Mouse (Mus musculus): Measurements from ENCODE around the gene Rhoa. TPM values are rescaled to one million over a fixed set of nuclear protein-coding genes. Genes with fewer than 3 reads are reported as not detected.

Rhoa gene
- total RNA-seq, 4 experiments from 2014 or later, result 164 to 176 (median 168) TPM

Other genes starting within 250 kb of the Rhoa start
- not detected for gene Mst1, start 225.7 kb upstream of the Rhoa start, total RNA-seq (2022)
- 100 to 1,000 TPM; 109 to 112 (median 111) TPM for gene Rnf123, start 222.8 kb upstream of the Rhoa start, total RNA-seq (2022)
- 10 to 100 TPM; 34.9 to 41.9 (median 39.3) TPM for gene Apeh, start 211.5 kb upstream of the Rhoa start, total RNA-seq (2022)
- gene Bsn, start 115.7 kb upstream of the Rhoa start, total RNA-seq (2022), result 100 to 1,000 TPM; 208 to 264 (median 232) TPM
- 10 to 100 TPM; 73.1 to 79.5 (median 76.8) TPM for gene Dag1, start 42.2 kb upstream of the Rhoa start, total RNA-seq (2022)
- gene Nicn1, start 15.7 kb upstream of the Rhoa start, total RNA-seq (2022), result 100 to 1,000 TPM; 133 to 145 (median 139) TPM
- 10 to 100 TPM; 26.3 to 32.2 (median 28.2) TPM for gene Amt, start 9.3 kb upstream of the Rhoa start, total RNA-seq (2022)
- gene Tcta, start within 50 bp of the Rhoa start, total RNA-seq (2022), result 10 to 100 TPM; 37.0 to 40.4 (median 39.4) TPM
- 100 to 1,000 TPM in 3 of 4 experiments, 10 to 100 TPM in 1; 97.3 to 121 (median 112) TPM for gene Gpx1, start 32.8 kb downstream of the Rhoa start, total RNA-seq (2022)
- gene Usp4, start 41.7 kb downstream of the Rhoa start, total RNA-seq (2022), result 100 to 1,000 TPM; 103 to 109 (median 105) TPM
- gene 1700102P08Rik, start 86.7 kb downstream of the Rhoa start, total RNA-seq (2022), result 1 to 10 TPM in 3 of 4 experiments, under 1 TPM in 1; 0.81 to 2.0 (median 1.8) TPM
- under 1 TPM; 0.15 to 0.37 (median 0.22) TPM for gene Ccdc36, start 122.4 kb downstream of the Rhoa start, total RNA-seq (2022)
- gene BC048562, start 130.4 kb downstream of the Rhoa start, total RNA-seq (2022), result not detected
- gene Ccdc71, start 154.4 kb downstream of the Rhoa start, total RNA-seq (2022), result 10 to 100 TPM; 35.8 to 46.5 (median 38.4) TPM
- gene Klhdc8b, start 155.5 kb downstream of the Rhoa start, total RNA-seq (2022), result 10 to 100 TPM; 28.8 to 38.0 (median 34.0) TPM
- gene Lamb2, start 173.6 kb downstream of the Rhoa start, total RNA-seq (2022), result 10 to 100 TPM; 28.0 to 35.7 (median 30.8) TPM
- gene Usp19, start 184.5 kb downstream of the Rhoa start, total RNA-seq (2022), result 100 to 1,000 TPM; 116 to 140 (median 127) TPM
- 10 to 100 TPM; 78.3 to 95.4 (median 86.8) TPM for gene Qars, start 201.6 kb downstream of the Rhoa start, total RNA-seq (2022)
- gene Qrich1, start 210.7 kb downstream of the Rhoa start, total RNA-seq (2022), result 100 to 1,000 TPM; 140 to 158 (median 155) TPM

All from left cerebral cortex, adult 8-10 months (tissue).